Mouse (Mus musculus) limb, embryonic 11.5 days (tissue): Measurements from ENCODE around the gene H2afy2. TPM values are rescaled to one million over a fixed set of nuclear protein-coding genes. Genes with fewer than 3 reads are reported as not detected.

Experiments
- ATAC-seq: fragments of 200-750 bp; cut with Nextera tagmentation; 2 replicates; pipeline ENCODE4 v1.8.0; 2017; ENCODE audit warnings: low read depth; ENCODE audit not compliant: insufficient number of reproducible peaks, low FRiP score, low TSS enrichment
- DNase-seq: peaks from one replicate; pipeline ENCODE4 v3.0.0-alpha.2; 2015; ENCODE audit warnings: low spot score
- H3K27ac ChIP-seq: fragments of 300-500 bp; sonication (generic); replicated peaks from 2 replicates; pipeline ENCODE4 v1.5.1; 2014; ENCODE audit warnings: low read depth, mild to moderate bottlenecking, low read length
- H3K27me3 ChIP-seq: fragments of 300-500 bp; sonication (generic); 2 replicates; pipeline ENCODE4 v1.6.1; 2014; ENCODE audit warnings: mild to moderate bottlenecking, low read length, mixed read lengths; ENCODE audit not compliant: control insufficient read depth, insufficient read depth
- H3K36me3 ChIP-seq: fragments of 300-500 bp; sonication (generic); 2 replicates; pipeline ENCODE4 v1.6.1; 2014; ENCODE audit warnings: mild to moderate bottlenecking, low read length, moderate library complexity, mixed read lengths; ENCODE audit not compliant: control insufficient read depth, insufficient read depth
- H3K4me1 ChIP-seq: fragments of 300-500 bp; sonication (generic); 2 replicates; pipeline ENCODE4 v1.6.1; 2014; ENCODE audit warnings: low read length, mixed read lengths; ENCODE audit not compliant: control insufficient read depth, insufficient read depth
- H3K4me2 ChIP-seq: fragments of 300-500 bp; sonication (generic); 2 replicates; pipeline ENCODE4 v1.6.1; 2014; ENCODE audit warnings: low read depth, mild to moderate bottlenecking, moderate library complexity; ENCODE audit not compliant: severe bottlenecking
- H3K4me3 ChIP-seq: fragments of 300-500 bp; sonication (generic); 2 replicates; pipeline ENCODE4 v1.5.1; 2014; ENCODE audit warnings: low read depth, low read length
- H3K9ac ChIP-seq: fragments of 300-500 bp; sonication (generic); 2 replicates; pipeline ENCODE4 v1.6.1; 2014; ENCODE audit warnings: mild to moderate bottlenecking, low read length
- H3K9me3 ChIP-seq: fragments of 300-500 bp; sonication (generic); 2 replicates; pipeline ENCODE4 v1.6.1; 2016; ENCODE audit warnings: low read length; ENCODE audit not compliant: control insufficient read depth
- WGBS: fragments of 180-500 bp; shearing (Covaris S2); extraction: QIAGEN DNeasy Blood & Tissue Kit; methylation state at CpG from one replicate; pipeline ENCODE4 v1.1.7; 2014; 5-methylcytosine and 5-hydroxymethylcytosine counted together
- polyA plus RNA-seq: library from polyadenylated mRNA; unstranded; fragments of >200 nt; fragmentation: Nextera tagmentation; extraction: Ambion mirVana; gene quantifications from 2 replicates; pipeline ENCODE4 v1.2.1, GENCODE M21; 2014

H2afy2 gene
- polyA plus RNA-seq, 1 experiment from 2014 or later: 249 TPM

DNA sequence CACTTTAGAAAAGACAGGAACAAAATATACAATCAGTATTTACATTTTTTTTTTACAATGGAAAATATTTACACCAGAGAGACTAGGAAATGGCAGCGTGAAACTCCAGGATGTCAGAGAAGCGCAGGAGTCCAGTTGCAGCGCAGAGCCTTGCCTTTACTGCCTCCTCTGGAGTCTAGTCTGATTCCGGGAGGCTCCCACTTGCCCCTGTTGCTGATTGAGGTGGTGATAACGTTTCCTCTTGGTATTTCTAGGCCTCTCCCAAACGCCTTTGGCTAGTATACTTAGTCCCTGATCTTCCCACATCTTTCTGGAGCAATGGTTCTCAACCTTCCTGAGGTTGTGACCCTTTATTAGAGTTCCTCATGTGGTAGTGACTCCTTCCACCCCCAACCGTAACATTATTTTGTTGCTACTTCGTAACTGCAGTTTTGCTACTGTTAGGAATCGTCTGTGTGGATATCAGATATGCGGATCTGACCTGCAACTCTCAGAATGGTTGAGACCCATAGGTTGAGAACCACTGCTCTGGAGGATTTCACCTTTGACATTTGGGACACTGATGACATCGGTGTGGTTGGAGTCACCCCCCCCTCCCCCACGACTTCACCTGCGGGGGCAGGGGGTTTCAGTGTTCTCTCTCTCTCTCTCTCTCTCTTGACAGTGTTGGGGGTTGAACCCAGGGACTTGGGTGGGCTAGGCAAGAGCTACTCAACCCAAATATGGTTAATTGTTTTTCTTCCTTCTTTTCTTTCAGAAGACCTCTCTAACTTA, 42.2 kb upstream of the H2afy2 start:
- no peak overlapping the region for H3K4me2 ChIP-seq
- no peaks in the 10 kb centered on the region for H3K36me3 ChIP-seq
- DNase-seq (no peak), ATAC-seq (no peak)
- peak overlapping the region; percentile 16; the same call in 1 of the 2 replicates for H3K27ac ChIP-seq
- H3K4me3 ChIP-seq: no peak overlapping the region
- H3K27me3 ChIP-seq: no peaks in the 10 kb centered on the region
- 40% methylated on average over 13 of the region's 13 CpGs for WGBS
- no peak overlapping the region for H3K9ac ChIP-seq
- H3K9me3 ChIP-seq: no peaks in the 10 kb centered on the region
- H3K4me1 ChIP-seq: peaks cover 33% of the 10 kb centered on the region

DNA sequence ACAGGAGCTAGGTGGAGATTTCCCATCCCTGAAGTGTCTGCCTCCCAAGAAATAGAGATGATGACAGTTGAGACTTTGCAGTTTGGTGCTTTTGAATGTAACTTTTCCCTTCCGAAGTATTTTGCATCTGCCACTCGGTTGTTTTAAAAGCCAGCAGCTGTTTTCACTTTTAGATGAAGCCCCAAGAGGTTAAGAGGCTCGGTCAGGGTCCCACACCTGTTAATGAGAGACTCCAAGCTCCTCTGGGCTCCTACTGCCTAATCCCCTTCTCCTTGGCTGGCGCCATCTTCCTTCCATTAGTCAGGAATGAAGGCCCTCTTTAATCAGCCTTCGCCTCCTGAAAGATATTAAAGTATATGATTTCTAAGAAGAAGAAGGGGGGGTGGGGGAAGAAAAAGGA, 41.6 kb upstream of the H2afy2 start:
- no peaks in the 10 kb centered on the region for H3K27me3 ChIP-seq
- no peak overlapping the region for H3K9ac ChIP-seq
- 9% methylated on average over 5 of the region's 5 CpGs for WGBS
- no peak for ATAC-seq
- H3K36me3 ChIP-seq: no peaks in the 10 kb centered on the region
- DNase-seq: peak; percentile 58
- H3K4me3 ChIP-seq: no peak overlapping the region
- no peaks in the 10 kb centered on the region for H3K9me3 ChIP-seq
- no peak overlapping the region for H3K27ac ChIP-seq
- peaks cover 30% of the 10 kb centered on the region for H3K4me1 ChIP-seq
- no peak overlapping the region for H3K4me2 ChIP-seq

DNA sequence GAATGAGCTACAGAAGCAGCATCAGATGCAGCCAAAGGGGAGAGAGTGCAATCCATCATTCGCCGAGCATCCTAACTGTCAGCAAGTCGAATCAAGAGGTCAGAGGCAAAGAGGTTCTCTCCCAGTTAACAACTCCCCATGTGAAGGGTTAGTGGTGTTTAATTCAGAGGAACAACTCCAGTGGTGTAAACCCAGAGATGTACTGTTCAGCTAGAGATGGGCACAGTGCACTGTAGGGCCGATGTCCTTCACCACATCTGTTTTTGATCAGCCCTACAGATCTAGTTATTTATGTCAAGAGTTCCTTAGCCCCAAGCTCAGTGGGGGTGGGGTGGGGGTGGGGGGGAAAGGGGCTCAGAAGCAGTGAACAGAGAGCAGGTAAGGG, 39.8 kb upstream of the H2afy2 start:
- no peak overlapping the region for H3K9ac ChIP-seq
- DNase-seq: peak; percentile 47
- 0 out of 2 replicates have a peak, but pooled peaks have one; percentile 31 for ATAC-seq
- no peak overlapping the region for H3K4me3 ChIP-seq
- H3K27me3 ChIP-seq: no peaks in the 10 kb centered on the region
- peaks cover 30% of the 10 kb centered on the region for H3K4me1 ChIP-seq
- H3K36me3 ChIP-seq: no peaks in the 10 kb centered on the region
- no peaks in the 10 kb centered on the region for H3K9me3 ChIP-seq
- H3K27ac ChIP-seq: no peak overlapping the region
- 15% methylated on average over 4 of the region's 4 CpGs for WGBS
- no peak overlapping the region for H3K4me2 ChIP-seq

DNA sequence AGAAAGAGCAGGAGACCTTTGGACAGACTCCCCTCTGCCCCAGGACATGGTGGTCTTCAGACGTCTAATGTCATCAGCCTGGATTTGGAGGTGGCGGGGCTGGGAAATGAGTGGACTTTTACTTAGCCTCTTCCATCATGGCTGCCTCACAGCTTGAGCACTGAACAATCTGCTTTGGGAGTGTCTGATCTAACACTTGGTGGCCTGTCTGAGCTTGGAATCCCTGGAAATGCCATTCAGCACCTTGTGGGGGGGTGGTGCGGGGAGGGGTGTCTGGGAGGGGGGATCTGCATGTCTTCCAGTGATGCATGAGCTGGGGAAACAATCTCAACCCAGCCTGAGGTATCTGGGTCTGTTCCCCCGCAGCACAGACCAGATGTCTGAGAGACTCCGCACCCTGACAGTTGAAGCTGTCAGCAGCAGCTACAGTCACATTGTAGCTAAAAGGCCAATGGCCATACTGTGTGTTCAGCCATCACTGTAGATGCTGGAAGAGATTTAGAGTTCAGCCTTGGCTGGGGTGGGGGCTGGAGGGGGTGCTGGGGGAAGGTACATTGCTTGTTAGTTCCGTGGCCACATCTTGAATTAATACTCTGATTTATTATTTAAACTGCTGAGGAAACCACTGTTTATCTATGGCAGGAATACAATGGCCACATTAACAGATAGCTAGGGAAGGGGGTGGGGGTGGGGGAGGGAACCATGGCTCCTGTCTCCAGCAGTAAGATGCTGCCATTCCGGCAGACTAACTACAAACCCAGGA, 39.2 kb upstream of the H2afy2 start:
- no peak overlapping the region for H3K9ac ChIP-seq
- H3K4me1 ChIP-seq: peaks cover 30% of the 10 kb centered on the region
- ATAC-seq (0 out of 2 replicates have a peak, but pooled peaks have one; percentile 32), DNase-seq (no peak)
- H3K36me3 ChIP-seq: no peaks in the 10 kb centered on the region
- H3K4me2 ChIP-seq: no peak overlapping the region
- no peaks in the 10 kb centered on the region for H3K27me3 ChIP-seq
- no peak overlapping the region for H3K4me3 ChIP-seq
- no peak overlapping the region for H3K27ac ChIP-seq
- H3K9me3 ChIP-seq: no peaks in the 10 kb centered on the region
- 18% methylated on average over 7 of the region's 7 CpGs for WGBS

DNA sequence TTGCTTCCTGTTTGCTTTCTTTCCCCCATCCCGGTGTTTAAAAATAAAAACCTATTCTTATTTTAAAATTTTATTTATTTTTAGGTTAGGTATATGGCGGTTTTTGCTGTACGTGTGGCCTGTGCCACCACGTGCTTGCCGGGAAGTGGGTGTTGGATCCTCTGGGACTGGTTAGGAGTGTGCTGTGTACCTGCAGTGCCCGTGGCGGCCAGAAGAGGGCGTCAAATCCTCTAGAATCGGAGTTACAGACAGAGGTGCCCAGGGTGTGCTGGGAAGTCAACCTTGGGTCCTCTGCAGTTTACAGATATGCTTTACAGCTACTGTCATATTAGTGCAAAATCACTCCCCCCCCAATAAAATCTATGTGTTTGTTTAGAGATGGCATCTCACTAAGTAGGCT, 36.1 kb upstream of the H2afy2 start:
- no peaks in the 10 kb centered on the region for H3K27me3 ChIP-seq
- H3K9ac ChIP-seq: no peak overlapping the region
- no peak overlapping the region for H3K4me3 ChIP-seq
- ATAC-seq (no peak), DNase-seq (peak; percentile 40)
- WGBS: 60% methylated on average over 9 of the region's 9 CpGs
- H3K36me3 ChIP-seq: no peaks in the 10 kb centered on the region
- H3K4me1 ChIP-seq: peaks cover 15% of the 10 kb centered on the region
- no peak overlapping the region for H3K4me2 ChIP-seq
- H3K27ac ChIP-seq: no peak overlapping the region
- no peaks in the 10 kb centered on the region for H3K9me3 ChIP-seq

DNA sequence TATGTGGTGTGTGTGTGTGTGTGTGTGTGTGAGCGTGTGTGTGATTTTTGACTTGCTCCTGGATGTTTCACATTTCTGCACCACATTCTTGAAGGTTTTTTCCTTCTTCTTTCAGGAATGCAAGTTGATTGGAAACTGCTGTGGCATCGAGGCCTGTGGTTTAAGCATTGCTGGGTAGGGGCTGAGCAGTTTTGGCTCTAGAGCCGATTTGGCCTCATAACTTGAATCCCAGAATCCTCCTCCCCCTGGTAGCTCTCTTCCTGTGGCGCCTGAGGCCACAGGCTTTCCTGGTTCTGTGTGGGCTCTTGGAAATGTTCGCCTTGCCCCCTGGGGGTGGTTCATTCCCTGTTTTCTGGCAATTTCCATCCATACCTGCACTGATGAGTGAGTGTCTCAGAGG, 28.0 kb upstream of the H2afy2 start:
- Histone ChIP-seq H3K9me3 (no peaks in the 10 kb centered on the region; the same call in 1 of the 2 replicates), H3K9ac (no peak overlapping the region), H3K4me2 (no peak overlapping the region), H3K27me3 (no peaks in the 10 kb centered on the region), H3K4me1 (0 out of 2 replicates have a peak, but pooled peaks cover 5% of the 10 kb centered on the region), H3K4me3 (no peak overlapping the region), H3K36me3 (no peaks in the 10 kb centered on the region), H3K27ac (peak overlapping the region; percentile 72; the same call in 1 of the 2 replicates)
- DNase-seq: peak; percentile 61
- 27% methylated on average over 5 of the region's 5 CpGs for WGBS
- no peak for ATAC-seq

DNA sequence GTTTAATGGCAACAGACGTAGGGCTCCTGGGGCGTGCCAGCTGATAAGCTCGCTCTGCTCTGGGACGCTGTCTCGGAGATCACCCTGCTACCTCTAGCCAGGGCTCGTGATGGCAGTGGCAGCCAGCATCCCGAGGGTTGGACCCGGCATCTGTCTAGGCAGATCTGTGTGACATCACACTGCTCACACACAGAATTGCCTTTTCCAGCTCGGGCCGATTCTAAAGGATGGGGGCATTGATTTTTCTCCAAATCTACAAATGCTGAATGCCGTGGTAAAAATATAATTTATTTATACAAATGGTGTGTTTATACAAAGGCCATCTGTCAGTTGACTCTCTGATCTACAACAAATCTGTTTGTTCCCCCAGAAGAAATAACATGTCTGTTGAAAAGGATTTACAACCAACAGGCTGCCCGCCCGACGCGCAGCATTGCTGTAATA, 14.2 kb upstream of the H2afy2 start:
- DNase-seq: no peak
- H3K36me3 ChIP-seq: no peaks in the 10 kb centered on the region
- WGBS: 81% methylated on average over 15 of the region's 15 CpGs
- no peak overlapping the region for H3K4me2 ChIP-seq
- no peak overlapping the region for H3K4me3 ChIP-seq
- peaks cover 5% of the 10 kb centered on the region; the same call in 1 of the 2 replicates for H3K4me1 ChIP-seq
- H3K27me3 ChIP-seq: no peaks in the 10 kb centered on the region
- no peak overlapping the region for H3K9ac ChIP-seq
- no peak overlapping the region for H3K27ac ChIP-seq
- 0 out of 2 replicates have a peak, but pooled peaks cover 3% of the 10 kb centered on the region for H3K9me3 ChIP-seq
- ATAC-seq: no peak

DNA sequence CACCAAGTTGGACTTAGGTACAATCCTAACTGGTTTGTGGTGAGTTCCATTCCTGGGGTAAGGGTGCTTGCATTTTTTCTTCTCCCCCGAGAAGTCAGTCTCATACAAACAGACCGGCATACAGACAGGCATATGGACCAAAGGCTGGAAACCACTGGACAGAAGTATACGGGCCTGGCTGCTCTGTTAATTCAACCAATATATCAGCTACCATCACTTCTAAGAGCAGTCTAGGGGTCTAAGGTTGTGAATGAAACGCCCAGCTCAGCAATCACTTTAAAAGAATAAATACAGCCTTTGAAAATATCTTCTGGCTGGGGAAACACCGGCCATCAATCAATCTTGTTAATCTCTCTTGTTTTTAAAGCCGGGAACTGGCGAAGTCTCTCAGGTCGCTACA, 11.5 kb upstream of the H2afy2 start:
- Histone ChIP-seq H3K27ac (no peak overlapping the region), H3K9me3 (no peaks in the 10 kb centered on the region), H3K36me3 (no peaks in the 10 kb centered on the region), H3K4me3 (no peak overlapping the region), H3K4me1 (peaks cover 5% of the 10 kb centered on the region; the same call in 1 of the 2 replicates), H3K27me3 (no peaks in the 10 kb centered on the region), H3K9ac (no peak overlapping the region), H3K4me2 (no peak overlapping the region)
- no peak for DNase-seq
- ATAC-seq: no peak
- 33% methylated on average over 8 of the region's 8 CpGs for WGBS
